Mouse (Mus musculus): ENCODE results near the gene Vmn1r214. TPM values are rescaled to one million over a fixed set of nuclear protein-coding genes. Genes with fewer than 3 reads are reported as not detected.

Gene Vmn1r214
- not detected in 2 replicates for polyA plus RNA-seq (2012; rRNA removed)

GRCm38 (mm10) chr13:23030118-23030517 is at the start of gene Vmn1r214:
Vmn1r214 (plus strand) TSS chr13:23030418.
- DNase-seq (ENCODE audit: low read depth) = no peak
- TF ChIP-seq POLR2A (IDR thresholded peaks at IDR 0.05; ENCODE audit: borderline replicate concordance, extremely low read depth, insufficient read depth, insufficient read length, poor library complexity, severe bottlenecking) (no peak), CTCF (IDR thresholded peaks at IDR 0.05; ENCODE audit: borderline replicate concordance, extremely low read depth, insufficient read depth, insufficient read length) (no peak)

- DNase-seq (ENCODE audit: low read depth) = no peak
- TF ChIP-seq POLR2A (IDR thresholded peaks at IDR 0.05; ENCODE audit: borderline replicate concordance, extremely low read depth, insufficient read depth, insufficient read length, poor library complexity, severe bottlenecking) = no peak
- TF ChIP-seq CTCF (IDR thresholded peaks at IDR 0.05; ENCODE audit: borderline replicate concordance, extremely low read depth, insufficient read depth, insufficient read length) = no peak
Measured at GRCm38 (mm10) chr13:22990214-22990891, 39.9 kb upstream of the Vmn1r214 start.

GRCm38 (mm10) chr13:22992178-22992700 is 38.0 kb upstream of the Vmn1r214 start:
- DNase-seq (ENCODE audit: low read depth) = no peak
- TF ChIP-seq CTCF (IDR thresholded peaks at IDR 0.05; ENCODE audit: borderline replicate concordance, extremely low read depth, insufficient read depth, insufficient read length) (no peak), POLR2A (IDR thresholded peaks at IDR 0.05; ENCODE audit: borderline replicate concordance, extremely low read depth, insufficient read depth, insufficient read length, poor library complexity, severe bottlenecking) (no peak)

- TF ChIP-seq POLR2A (IDR thresholded peaks at IDR 0.05; ENCODE audit: borderline replicate concordance, extremely low read depth, insufficient read depth, insufficient read length, poor library complexity, severe bottlenecking) = no peak
- no peak for TF ChIP-seq CTCF (IDR thresholded peaks at IDR 0.05; ENCODE audit: borderline replicate concordance, extremely low read depth, insufficient read depth, insufficient read length)
- no peak for DNase-seq (ENCODE audit: low read depth)
Measured at GRCm38 (mm10) chr13:22992721-22993120, 37.5 kb upstream of the Vmn1r214 start.

GRCm38 (mm10) chr13:23007356-23007755 is 22.9 kb upstream of the Vmn1r214 start, which contains the start of gene Vmn1r213:
Vmn1r213 (plus strand) TSS chr13:23007656.
- no peak for DNase-seq (ENCODE audit: low read depth)
- TF ChIP-seq POLR2A (IDR thresholded peaks at IDR 0.05; ENCODE audit: borderline replicate concordance, extremely low read depth, insufficient read depth, insufficient read length, poor library complexity, severe bottlenecking) (no peak), CTCF (IDR thresholded peaks at IDR 0.05; ENCODE audit: borderline replicate concordance, extremely low read depth, insufficient read depth, insufficient read length) (no peak)

- DNase-seq (ENCODE audit: low read depth) = peak; percentile 0
- TF ChIP-seq CTCF (IDR thresholded peaks at IDR 0.05; ENCODE audit: borderline replicate concordance, extremely low read depth, insufficient read depth, insufficient read length) (no peak), POLR2A (IDR thresholded peaks at IDR 0.05; ENCODE audit: borderline replicate concordance, extremely low read depth, insufficient read depth, insufficient read length, poor library complexity, severe bottlenecking) (no peak)
Measured at GRCm38 (mm10) chr13:23018158-23018557, 12.1 kb upstream of the Vmn1r214 start.

GRCm38 (mm10) chr13:23024812-23025211 is 5.4 kb upstream of the Vmn1r214 start:
- TF ChIP-seq CTCF (IDR thresholded peaks at IDR 0.05; ENCODE audit: borderline replicate concordance, extremely low read depth, insufficient read depth, insufficient read length) = no peak
- TF ChIP-seq POLR2A (IDR thresholded peaks at IDR 0.05; ENCODE audit: borderline replicate concordance, extremely low read depth, insufficient read depth, insufficient read length, poor library complexity, severe bottlenecking) = no peak
- DNase-seq (ENCODE audit: low read depth) = no peak

GRCm38 (mm10) chr13:23057778-23058177 is 27.6 kb downstream of the Vmn1r214 start:
- DNase-seq (ENCODE audit: low read depth) = peak; percentile 0
- TF ChIP-seq CTCF (IDR thresholded peaks at IDR 0.05; ENCODE audit: borderline replicate concordance, extremely low read depth, insufficient read depth, insufficient read length) = no peak
- TF ChIP-seq POLR2A (IDR thresholded peaks at IDR 0.05; ENCODE audit: borderline replicate concordance, extremely low read depth, insufficient read depth, insufficient read length, poor library complexity, severe bottlenecking) = no peak

- no peak for TF ChIP-seq POLR2A (IDR thresholded peaks at IDR 0.05; ENCODE audit: borderline replicate concordance, extremely low read depth, insufficient read depth, insufficient read length, poor library complexity, severe bottlenecking)
- TF ChIP-seq CTCF (IDR thresholded peaks at IDR 0.05; ENCODE audit: borderline replicate concordance, extremely low read depth, insufficient read depth, insufficient read length) = no peak
Measured at GRCm38 (mm10) chr13:23067725-23068124, 37.5 kb downstream of the Vmn1r214 start, which contains the start of gene Vmn1r215. Vmn1r215 (plus strand) TSS chr13:23068025.

GRCm38 (mm10) chr13:23069312-23069711 is 39.1 kb downstream of the Vmn1r214 start:
- DNase-seq (ENCODE audit: low read depth) = no peak

More at GRCm38 (mm10) chr13:23067725-23068124, 37.5 kb downstream of the Vmn1r214 start, which contains the start of gene Vmn1r215:
- DNase-seq (ENCODE audit: low read depth) = no peak

More at GRCm38 (mm10) chr13:23069312-23069711, 39.1 kb downstream of the Vmn1r214 start:
- TF ChIP-seq CTCF (IDR thresholded peaks at IDR 0.05; ENCODE audit: borderline replicate concordance, extremely low read depth, insufficient read depth, insufficient read length) = no peak
- no peak for TF ChIP-seq POLR2A (IDR thresholded peaks at IDR 0.05; ENCODE audit: borderline replicate concordance, extremely low read depth, insufficient read depth, insufficient read length, poor library complexity, severe bottlenecking)

Other genes with a start within 250 kb of the Vmn1r214 start
- gene Vmn1r209, start 220.7 kb upstream of the Vmn1r214 start, polyA plus RNA-seq (2012; rRNA removed) = not detected in 2 replicates
- gene Vmn1r210, start 199.1 kb upstream of the Vmn1r214 start, polyA plus RNA-seq (2012; rRNA removed) = not detected in 2 replicates
- gene Vmn1r211, start 172.9 kb upstream of the Vmn1r214 start, polyA plus RNA-seq (2012; rRNA removed) = not detected in 2 replicates
- not detected in 2 replicates for gene Vmn1r212, start 146.2 kb upstream of the Vmn1r214 start, polyA plus RNA-seq (2012; rRNA removed)
- not detected in 2 replicates for gene Vmn1r213, start 22.8 kb upstream of the Vmn1r214 start, polyA plus RNA-seq (2012; rRNA removed)
- not detected in 2 replicates for gene Vmn1r215, start 37.6 kb downstream of the Vmn1r214 start, polyA plus RNA-seq (2012; rRNA removed)
- not detected in 2 replicates for gene Vmn1r217, start 87.8 kb downstream of the Vmn1r214 start, polyA plus RNA-seq (2012; rRNA removed)
- not detected in 2 replicates for gene Vmn1r218, start 102.7 kb downstream of the Vmn1r214 start, polyA plus RNA-seq (2012; rRNA removed)
- gene Vmn1r219, start 128.9 kb downstream of the Vmn1r214 start, polyA plus RNA-seq (2012; rRNA removed) = not detected in 2 replicates
- gene Vmn1r220, start 157.6 kb downstream of the Vmn1r214 start, polyA plus RNA-seq (2012; rRNA removed) = not detected in 2 replicates
- gene Vmn1r221, start 183.7 kb downstream of the Vmn1r214 start, polyA plus RNA-seq (2012; rRNA removed) = not detected in 2 replicates
- not detected in 2 replicates for gene Vmn1r222, start 205.5 kb downstream of the Vmn1r214 start, polyA plus RNA-seq (2012; rRNA removed)
- not detected in 2 replicates for gene Vmn1r223, start 216.7 kb downstream of the Vmn1r214 start, polyA plus RNA-seq (2012; rRNA removed)